Comparison of ENCODE assay signal across 16 mouse cellular contexts in the genomic region with DNA sequence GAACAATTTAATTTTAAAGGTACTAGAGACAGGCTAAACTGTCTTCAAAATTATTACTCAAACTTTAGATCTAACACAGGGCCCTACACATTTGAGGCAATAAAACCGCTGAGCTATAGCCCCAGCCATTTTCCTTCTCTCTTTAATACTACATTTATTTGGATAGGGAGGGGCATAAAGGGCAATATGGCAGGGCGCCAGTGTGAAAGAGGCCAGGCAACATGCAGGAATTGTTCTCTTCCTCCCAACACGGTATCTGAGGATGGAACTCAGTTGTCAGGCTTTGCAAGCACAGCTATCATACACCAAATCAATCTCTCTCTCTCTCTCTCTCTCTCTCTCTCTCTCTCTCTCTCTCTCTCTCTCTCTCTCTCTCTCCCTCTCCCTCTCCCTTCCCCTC.
"Had no signal": no experiment of that assay in that cellular context is flagged by ENCODE, and none has a peak within 500 bp of the region (broad histone marks: within the 10 kb centered on the region; RNA-seq: fewer than 3 reads in every experiment).

No protein-coding gene starts in this region.

- H3K4me1 ChIP-seq: neural tube, embryonic 13.5 days; neural tube, embryonic 15.5 days; stomach, embryonic 15.5 days had no signal

- H3K9me3 ChIP-seq: neural tube, embryonic 13.5 days; neural tube, embryonic 15.5 days; stomach, embryonic 15.5 days had no signal

- H3K4me2 ChIP-seq: neural tube, embryonic 13.5 days; neural tube, embryonic 15.5 days; stomach, embryonic 15.5 days had no signal

- H3K27me3 ChIP-seq: neural tube, embryonic 13.5 days; neural tube, embryonic 15.5 days; stomach, embryonic 15.5 days had no signal

- H3K9ac ChIP-seq: neural tube, embryonic 13.5 days; neural tube, embryonic 15.5 days; stomach, embryonic 15.5 days had no signal

- H3K4me3 ChIP-seq: neural tube, embryonic 13.5 days; neural tube, embryonic 15.5 days; stomach, embryonic 15.5 days had no signal

- DNase-seq: retina, postnatal 1 day; right cerebral cortex, adult 18-20 months; right cerebral cortex, postnatal 14 days; right cerebral cortex, postnatal 25 days; right cerebral cortex, postnatal 4 days; spleen, adult 18-20 months; thymus, adult 18-20 months; thymus, adult 2 months; thymus, postnatal 14 days; thymus, postnatal 25 days; thymus, postnatal 36 days; thymus, postnatal 4 days had no signal

- H3K36me3 ChIP-seq: stomach, embryonic 15.5 days had no signal

- H3K27ac ChIP-seq: neural tube, embryonic 13.5 days; neural tube, embryonic 15.5 days; stomach, embryonic 15.5 days; stomach, postnatal 0 days had no signal
